Mouse (Mus musculus): ENCODE measurements around the gene Lmna. TPM values are rescaled to one million over a fixed set of nuclear protein-coding genes. Genes with fewer than 3 reads are reported as not detected.

Gene Lmna
- total RNA-seq (2012; rRNA removed): 80.1 and 121 TPM in 2 replicates

DNA sequence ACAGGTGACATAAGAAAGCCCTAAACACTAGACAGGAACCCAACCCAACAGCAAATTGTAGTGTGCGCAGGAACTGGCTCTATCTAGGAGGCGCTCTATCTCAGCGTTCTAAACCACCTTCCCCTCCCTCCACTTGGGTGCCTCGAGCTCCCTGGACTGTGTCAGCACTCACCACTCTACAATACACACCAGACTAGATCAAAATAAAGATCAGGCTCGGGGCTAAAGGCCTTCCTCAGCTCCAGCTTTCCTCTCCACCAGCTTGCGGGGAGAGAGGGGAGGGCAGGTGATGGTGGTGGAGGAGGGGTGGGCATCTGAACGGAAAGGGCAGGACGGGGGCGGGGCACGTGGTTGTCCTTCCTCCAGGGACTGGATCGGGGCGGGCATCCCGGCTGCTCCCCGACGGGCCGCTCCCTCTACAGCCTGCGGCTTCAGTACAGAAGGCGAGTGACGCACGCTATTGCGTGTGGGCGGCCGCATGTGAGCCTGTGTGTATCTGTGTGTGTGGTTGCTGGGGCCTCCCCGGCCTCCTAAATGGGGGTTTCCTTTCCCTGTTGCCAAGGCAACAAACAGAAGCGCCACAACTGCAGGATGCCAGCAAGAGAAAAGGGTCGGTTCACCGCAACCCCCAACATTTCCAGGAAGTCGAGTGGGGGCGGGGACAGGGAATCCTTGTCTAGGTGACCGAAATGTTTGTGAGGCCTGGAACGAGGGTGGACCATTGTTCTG lies at the start of gene Lmna:
Lmna (minus strand) TSS at position 265 of the 729 bp plus-strand sequence.
- H3K4me1 ChIP-seq (ENCODE audit: control insufficient read depth in 2 of 2, insufficient read depth in 2 of 2, low read length in 2 of 2, poor library complexity in 1 of 2): peaks cover 6 to 48% of the 10 kb centered on the region in 2 experiments; a peak in 3 of 4 replicates
- peak within 1 kb of the TSS; percentile 86 for H3K9ac ChIP-seq (ENCODE audit: insufficient read depth, low read depth, low read length, poor library complexity, severe bottlenecking)
- TF ChIP-seq HCFC1 (IDR thresholded peaks at IDR 0.05; ENCODE audit: borderline replicate concordance, insufficient read depth, low read length) (peak; percentile 31; the same call in 1 of the 2 replicates), ZNF384 (IDR thresholded peaks at IDR 0.05; ENCODE audit: low read depth, low read length) (no peak), MAFK (IDR thresholded peaks at IDR 0.05; ENCODE audit: insufficient read depth, low read depth, low read length) (no peak), CHD2 (IDR thresholded peaks at IDR 0.05; ENCODE audit: low read depth, low read length) (peak; percentile 51; the same call in 1 of the 2 replicates), ZC3H11A (IDR thresholded peaks at IDR 0.05; ENCODE audit: borderline replicate concordance, low read depth, low read length) (no peak)
- H3K27ac ChIP-seq (ENCODE audit: insufficient read depth, low read depth, low read length, poor library complexity, severe bottlenecking): peak within 1 kb of the TSS; percentile 97
- H3K36me3 ChIP-seq (ENCODE audit: control insufficient read depth, insufficient read depth, low read length, poor library complexity, severe bottlenecking): no peaks in the 10 kb centered on the region
- H3K9me3 ChIP-seq (ENCODE audit: control insufficient read depth, insufficient read depth, low read depth, low read length): no peaks in the 10 kb centered on the region
- H3K4me3 ChIP-seq (ENCODE audit: insufficient read depth in 1 of 2, low read depth in 1 of 2, low read length in 2 of 2, poor library complexity in 1 of 2, severe bottlenecking in 1 of 2): peak within 1 kb of the TSS; percentile 70 to 71
- peak; percentile 88 for DNase-seq (ENCODE audit: low read depth, low spot score)
- in situ Hi-C loops (cut with MboI; ENCODE audit: low sequenced_read_pairs in 2 of 2, unreplicated experiment in 2 of 2): no loop called here

DNA sequence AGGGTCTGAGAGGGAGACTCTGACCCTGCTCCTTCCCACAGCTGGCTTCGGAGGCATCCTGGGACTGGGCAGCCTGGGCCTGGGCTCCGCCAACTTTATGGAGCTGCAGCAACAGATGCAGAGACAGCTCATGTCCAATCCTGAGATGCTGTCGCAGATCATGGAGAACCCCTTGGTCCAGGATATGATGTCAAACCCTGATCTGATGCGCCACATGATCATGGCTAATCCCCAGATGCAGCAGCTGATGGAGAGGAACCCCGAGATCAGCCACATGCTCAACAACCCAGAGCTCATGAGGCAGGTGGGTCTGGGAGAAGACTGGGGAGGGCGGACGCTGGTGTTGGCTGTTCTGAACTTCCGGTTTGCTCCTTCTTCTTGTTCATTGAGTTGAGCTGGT lies 46.9 kb upstream of the Lmna start:
- no peak for DNase-seq (ENCODE audit: low read depth, low spot score)
- H3K27ac ChIP-seq (ENCODE audit: insufficient read depth, low read depth, low read length, poor library complexity, severe bottlenecking): no peak overlapping the region
- no peak overlapping the region for H3K9ac ChIP-seq (ENCODE audit: insufficient read depth, low read depth, low read length, poor library complexity, severe bottlenecking)
- TF ChIP-seq MAFK (IDR thresholded peaks at IDR 0.05; ENCODE audit: insufficient read depth, low read depth, low read length) (no peak), CHD2 (IDR thresholded peaks at IDR 0.05; ENCODE audit: low read depth, low read length) (no peak), HCFC1 (IDR thresholded peaks at IDR 0.05; ENCODE audit: borderline replicate concordance, insufficient read depth, low read length) (no peak), ZC3H11A (IDR thresholded peaks at IDR 0.05; ENCODE audit: borderline replicate concordance, low read depth, low read length) (no peak), ZNF384 (IDR thresholded peaks at IDR 0.05; ENCODE audit: low read depth, low read length) (no peak)
- H3K9me3 ChIP-seq (ENCODE audit: control insufficient read depth, insufficient read depth, low read depth, low read length): no peaks in the 10 kb centered on the region
- peaks cover 44% of the 10 kb centered on the region for H3K36me3 ChIP-seq (ENCODE audit: control insufficient read depth, insufficient read depth, low read length, poor library complexity, severe bottlenecking)
- H3K4me1 ChIP-seq (ENCODE audit: control insufficient read depth in 2 of 2, insufficient read depth in 2 of 2, low read length in 2 of 2, poor library complexity in 1 of 2): peaks cover 1 to 14% of the 10 kb centered on the region in 2 experiments; a peak in 3 of 4 replicates
- H3K4me3 ChIP-seq (ENCODE audit: insufficient read depth in 1 of 2, low read depth in 1 of 2, low read length in 2 of 2, poor library complexity in 1 of 2, severe bottlenecking in 1 of 2): no peak overlapping the region
- in situ Hi-C loops (cut with MboI; ENCODE audit: low sequenced_read_pairs in 2 of 2, unreplicated experiment in 2 of 2): no loop called here

DNA sequence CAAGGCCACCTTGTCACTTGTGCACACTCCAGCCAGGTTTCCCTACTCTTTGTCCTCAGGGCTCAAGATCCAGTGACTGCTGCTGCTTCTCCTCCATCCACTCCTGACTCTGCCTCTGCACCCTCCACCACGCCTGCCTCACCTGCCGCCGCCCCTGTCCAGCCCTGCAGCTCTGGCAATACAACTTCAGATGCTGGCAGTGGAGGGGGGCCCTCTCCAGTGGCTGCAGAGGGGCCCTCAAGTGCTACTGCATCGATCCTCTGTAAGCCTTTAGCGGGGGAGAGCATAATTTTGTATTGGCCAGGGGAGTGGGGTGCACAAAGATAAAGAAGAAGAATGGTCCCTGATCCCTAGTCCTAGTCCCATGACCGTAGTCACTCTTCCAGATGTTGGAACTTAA lies 46.0 kb upstream of the Lmna start:
- H3K4me1 ChIP-seq (ENCODE audit: control insufficient read depth in 2 of 2, insufficient read depth in 2 of 2, low read length in 2 of 2, poor library complexity in 1 of 2): peaks cover 0 to 14% of the 10 kb centered on the region in 2 experiments; a peak in 2 of 4 replicates
- H3K9me3 ChIP-seq (ENCODE audit: control insufficient read depth, insufficient read depth, low read depth, low read length): no peaks in the 10 kb centered on the region
- peaks cover 42% of the 10 kb centered on the region for H3K36me3 ChIP-seq (ENCODE audit: control insufficient read depth, insufficient read depth, low read length, poor library complexity, severe bottlenecking)
- peak overlapping the region; percentile 22; the same call in 1 of the 2 replicates for H3K9ac ChIP-seq (ENCODE audit: insufficient read depth, low read depth, low read length, poor library complexity, severe bottlenecking)
- in situ Hi-C loops (cut with MboI; ENCODE audit: low sequenced_read_pairs in 2 of 2, unreplicated experiment in 2 of 2): no loop called here
- TF ChIP-seq HCFC1 (IDR thresholded peaks at IDR 0.05; ENCODE audit: borderline replicate concordance, insufficient read depth, low read length) (no peak), ZC3H11A (IDR thresholded peaks at IDR 0.05; ENCODE audit: borderline replicate concordance, low read depth, low read length) (no peak), MAFK (IDR thresholded peaks at IDR 0.05; ENCODE audit: insufficient read depth, low read depth, low read length) (no peak), CHD2 (IDR thresholded peaks at IDR 0.05; ENCODE audit: low read depth, low read length) (no peak), ZNF384 (IDR thresholded peaks at IDR 0.05; ENCODE audit: low read depth, low read length) (no peak)
- no peak for DNase-seq (ENCODE audit: low read depth, low spot score)
- no peak overlapping the region for H3K27ac ChIP-seq (ENCODE audit: insufficient read depth, low read depth, low read length, poor library complexity, severe bottlenecking)
- H3K4me3 ChIP-seq (ENCODE audit: insufficient read depth in 1 of 2, low read depth in 1 of 2, low read length in 2 of 2, poor library complexity in 1 of 2, severe bottlenecking in 1 of 2): no peak overlapping the region

DNA sequence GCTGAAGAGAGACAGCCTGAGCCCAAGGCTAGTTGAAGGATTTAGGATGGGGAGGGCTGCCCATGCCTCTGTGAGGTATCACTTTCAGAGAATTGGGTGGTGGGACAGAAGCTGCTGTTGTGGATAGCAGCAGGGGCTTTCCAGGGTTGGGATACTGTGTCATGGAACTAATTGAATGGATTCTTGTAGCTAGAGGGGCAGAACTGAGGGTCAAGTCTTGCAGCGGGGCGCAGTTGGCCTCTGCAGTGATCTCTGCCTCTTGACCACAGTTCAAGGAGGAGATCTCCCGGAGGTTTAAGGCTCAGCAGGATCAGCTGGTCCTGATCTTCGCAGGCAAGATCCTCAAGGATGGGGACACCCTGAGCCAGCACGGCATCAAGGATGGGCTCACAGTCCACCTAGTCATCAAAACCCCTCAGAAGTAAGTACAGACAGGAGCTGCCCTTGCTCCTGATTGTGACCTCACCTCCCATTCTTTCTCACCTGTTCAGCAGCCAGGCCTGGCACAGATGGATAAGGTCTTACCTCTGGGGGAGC lies 45.4 kb upstream of the Lmna start:
- TF ChIP-seq ZNF384 (IDR thresholded peaks at IDR 0.05; ENCODE audit: low read depth, low read length) (no peak), ZC3H11A (IDR thresholded peaks at IDR 0.05; ENCODE audit: borderline replicate concordance, low read depth, low read length) (no peak), CHD2 (IDR thresholded peaks at IDR 0.05; ENCODE audit: low read depth, low read length) (no peak), HCFC1 (IDR thresholded peaks at IDR 0.05; ENCODE audit: borderline replicate concordance, insufficient read depth, low read length) (no peak), MAFK (IDR thresholded peaks at IDR 0.05; ENCODE audit: insufficient read depth, low read depth, low read length) (no peak)
- no peak for DNase-seq (ENCODE audit: low read depth, low spot score)
- peak overlapping the region; percentile 37; the same call in 1 of the 2 replicates for H3K9ac ChIP-seq (ENCODE audit: insufficient read depth, low read depth, low read length, poor library complexity, severe bottlenecking)
- in situ Hi-C loops (cut with MboI; ENCODE audit: low sequenced_read_pairs in 2 of 2, unreplicated experiment in 2 of 2): no loop called here
- H3K4me3 ChIP-seq (ENCODE audit: insufficient read depth in 1 of 2, low read depth in 1 of 2, low read length in 2 of 2, poor library complexity in 1 of 2, severe bottlenecking in 1 of 2): peak overlapping the region in 1 of 2 experiments; percentile 83; a peak in 3 of 4 replicates
- H3K27ac ChIP-seq (ENCODE audit: insufficient read depth, low read depth, low read length, poor library complexity, severe bottlenecking): no peak overlapping the region
- peaks cover 38% of the 10 kb centered on the region for H3K36me3 ChIP-seq (ENCODE audit: control insufficient read depth, insufficient read depth, low read length, poor library complexity, severe bottlenecking)
- H3K4me1 ChIP-seq (ENCODE audit: control insufficient read depth in 2 of 2, insufficient read depth in 2 of 2, low read length in 2 of 2, poor library complexity in 1 of 2): peaks cover 0 to 16% of the 10 kb centered on the region in 2 experiments; a peak in 3 of 4 replicates
- no peaks in the 10 kb centered on the region for H3K9me3 ChIP-seq (ENCODE audit: control insufficient read depth, insufficient read depth, low read depth, low read length)
